Mouse (Mus musculus) neural tube, embryonic 15.5 days (tissue): ENCODE measurements around the gene Tmem246. TPM values are rescaled to one million over a fixed set of nuclear protein-coding genes. Genes with fewer than 3 reads are reported as not detected.

Source experiments
- ATAC-seq: fragments of 200-750 bp; cut with Nextera tagmentation; 2 replicates; pipeline ENCODE4 v1.8.0; 2017; ENCODE audit warnings: mild to moderate bottlenecking, moderate TSS enrichment, moderate library complexity; ENCODE audit not compliant: low FRiP score
- H3K27ac ChIP-seq: fragments of 300-500 bp; sonication (generic); replicated peaks from 2 replicates; pipeline ENCODE4 v1.5.1; 2015; ENCODE audit warnings: mild to moderate bottlenecking, inconsistent platforms
- H3K27me3 ChIP-seq: fragments of 300-500 bp; sonication (generic); replicated peaks from 2 replicates; pipeline ENCODE4 v1.6.1; 2015; ENCODE audit warnings: inconsistent platforms
- H3K36me3 ChIP-seq: fragments of 300-500 bp; sonication (generic); 2 replicates; pipeline ENCODE4 v1.6.1; 2015; ENCODE audit warnings: inconsistent platforms
- H3K4me1 ChIP-seq: fragments of 300-500 bp; sonication (generic); 2 replicates; pipeline ENCODE4 v1.6.1; 2015; ENCODE audit warnings: inconsistent platforms
- H3K4me2 ChIP-seq: fragments of 300-500 bp; sonication (generic); 2 replicates; pipeline ENCODE4 v1.6.1; 2015; ENCODE audit warnings: inconsistent platforms, mild to moderate bottlenecking, moderate library complexity
- H3K4me3 ChIP-seq: fragments of 300-500 bp; sonication (generic); replicated peaks from 2 replicates; pipeline ENCODE4 v1.5.1; 2015; ENCODE audit warnings: mild to moderate bottlenecking, inconsistent platforms
- H3K9ac ChIP-seq: fragments of 300-500 bp; sonication (generic); replicated peaks from 2 replicates; pipeline ENCODE4 v1.6.1; 2015; ENCODE audit warnings: mild to moderate bottlenecking, inconsistent platforms
- H3K9me3 ChIP-seq: fragments of 300-500 bp; sonication (generic); replicated peaks from 2 replicates; pipeline ENCODE4 v1.6.1; 2016; ENCODE audit warnings: inconsistent platforms
- WGBS: fragments of 180-500 bp; shearing (Covaris S2); methylation state at CpG from one replicate; pipeline ENCODE4 v1.1.7; 2015; ENCODE audit warnings: mixed read lengths; 5-methylcytosine and 5-hydroxymethylcytosine counted together
- polyA plus RNA-seq: library from polyadenylated mRNA; unstranded; fragments of >200 nt; fragmentation: Nextera tagmentation; extraction: Ambion mirVana; gene quantifications from 2 replicates; pipeline ENCODE4 v1.2.1, GENCODE M21; 2015

Tmem246 gene
- polyA plus RNA-seq, 1 experiment from 2014 or later = 135 TPM

DNA sequence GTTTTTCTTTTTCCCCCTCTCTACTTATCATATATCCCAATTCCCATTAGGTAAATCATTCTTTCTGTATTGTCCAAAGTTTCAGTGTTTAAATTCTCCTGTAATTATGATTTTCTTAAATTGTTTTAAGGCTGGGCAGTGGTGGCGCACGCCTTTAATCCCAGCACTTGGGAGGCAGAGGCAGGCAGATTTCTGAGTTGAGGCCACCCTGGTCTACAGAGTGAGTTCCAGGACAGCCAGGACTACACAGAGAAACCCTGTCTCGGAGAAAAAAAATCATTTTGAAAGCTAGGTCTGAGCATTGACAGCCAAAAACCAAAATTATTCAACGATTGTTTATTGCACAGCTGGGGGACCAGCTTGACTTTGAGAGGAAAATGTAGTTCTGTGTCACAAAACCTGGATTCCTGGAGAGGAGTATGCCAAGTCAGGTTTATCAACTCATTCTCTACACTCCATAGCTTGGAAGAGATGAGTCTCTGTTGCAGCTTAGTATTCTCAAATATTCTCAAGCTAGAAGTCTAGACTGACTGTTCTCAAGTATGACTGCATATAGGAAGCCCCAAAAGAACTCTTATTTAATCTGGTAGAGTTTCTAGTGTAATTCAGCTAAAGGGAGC lies 61.9 kb downstream of the Tmem246 start:
- Histone ChIP-seq H3K4me2 (no peak overlapping the region), H3K27ac (no peak overlapping the region), H3K27me3 (no peaks in the 10 kb centered on the region), H3K36me3 (peaks cover 19% of the 10 kb centered on the region), H3K4me3 (no peak overlapping the region), H3K4me1 (no peaks in the 10 kb centered on the region), H3K9ac (no peak overlapping the region), H3K9me3 (no peaks in the 10 kb centered on the region)
- 93% methylated on average over 4 of the region's 4 CpGs for WGBS
- no peak for ATAC-seq

DNA sequence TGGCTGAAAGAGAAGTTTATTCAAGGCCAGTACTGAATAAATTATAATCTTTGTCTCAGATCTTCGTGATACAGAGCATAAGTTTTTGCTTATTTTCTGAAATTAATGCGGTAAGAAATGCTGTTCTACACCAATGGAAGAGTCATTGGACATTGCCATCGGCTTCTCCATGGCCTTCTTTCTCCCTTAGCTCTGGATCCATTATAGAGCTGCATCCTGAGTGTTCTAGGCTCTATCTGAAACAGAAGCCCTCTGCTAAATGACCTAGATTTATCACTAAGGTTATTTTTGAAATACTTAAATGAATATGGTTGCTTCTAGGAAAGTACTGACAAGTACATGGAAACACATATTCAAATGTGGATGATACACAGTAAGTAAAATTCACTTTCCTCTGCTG lies 62.6 kb downstream of the Tmem246 start:
- Histone ChIP-seq H3K27ac (no peak overlapping the region), H3K36me3 (peaks cover 27% of the 10 kb centered on the region), H3K4me1 (no peaks in the 10 kb centered on the region), H3K9ac (no peak overlapping the region), H3K4me3 (no peak overlapping the region), H3K4me2 (no peak overlapping the region), H3K9me3 (peaks cover 6% of the 10 kb centered on the region; the same call in 1 of the 2 replicates), H3K27me3 (no peaks in the 10 kb centered on the region)
- ATAC-seq = no peak
- 85% methylated on average over 3 of the region's 3 CpGs for WGBS

Other genes starting within 250 kb of the Tmem246 start
- not detected in 2 replicates for gene Acnat2, start 189.7 kb downstream of the Tmem246 start, polyA plus RNA-seq
- gene Acnat1, start 124.0 kb downstream of the Tmem246 start, polyA plus RNA-seq = 0.13 TPM in 1 of 2 replicates, not detected in the other
- gene Baat, start 91.3 kb downstream of the Tmem246 start, polyA plus RNA-seq = not detected in 2 replicates
- gene Mrpl50, start 76.8 kb downstream of the Tmem246 start, polyA plus RNA-seq = 75.7 and 78.1 TPM in 2 replicates
- 10.2 and 10.5 TPM in 2 replicates for gene Zfp189, start 76.7 kb downstream of the Tmem246 start, polyA plus RNA-seq
- 0.14 and 8.8 TPM in 2 replicates for gene Aldob, start 48.3 kb downstream of the Tmem246 start, polyA plus RNA-seq
- gene Rnf20, start 34.1 kb upstream of the Tmem246 start, polyA plus RNA-seq = 40.0 and 42.2 TPM in 2 replicates
- gene Ppp3r2, start 84.1 kb upstream of the Tmem246 start, polyA plus RNA-seq = 0.64 and 0.74 TPM in 2 replicates
- 23.7 and 29.5 TPM in 2 replicates for gene Grin3a, start 247.9 kb upstream of the Tmem246 start, polyA plus RNA-seq